In the genomic region with DNA sequence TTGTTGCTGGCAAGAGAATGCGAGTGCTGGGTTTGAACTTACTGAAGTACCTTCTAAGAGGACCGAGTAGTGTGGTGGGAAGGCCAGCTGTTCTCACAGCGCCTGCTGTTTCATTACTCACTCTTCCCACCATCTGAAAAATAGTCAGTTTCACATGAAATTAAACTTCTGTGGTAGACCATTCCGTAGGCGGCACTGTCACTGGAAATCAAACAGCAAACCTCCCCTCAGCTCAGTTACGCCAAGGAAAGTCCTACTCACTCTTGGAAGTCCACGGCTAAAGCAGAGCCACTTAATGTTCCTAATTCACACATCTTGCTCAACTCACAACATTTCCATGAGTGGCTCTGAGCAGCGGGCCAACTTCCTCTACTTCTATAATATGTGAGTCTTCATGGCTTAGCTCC, we compare ENCODE assay signal across 11 mouse cellular contexts. TPM values are rescaled to one million over a fixed set of nuclear protein-coding genes. Genes with fewer than 3 reads are reported as not detected.
DNase-seq lines count a peak whose midpoint lies in the region; ATAC-seq and TF ChIP-seq lines count a peak whose summit lies in the region.
"Had no signal": no experiment of that assay in that cellular context is flagged by ENCODE, and none has a peak within 500 bp of the region (broad histone marks: within the 10 kb centered on the region; RNA-seq: fewer than 3 reads in every experiment).

No protein-coding gene starts in this region.

- peaks cover 29% of the 10 kb centered on the region for H3K4me1 ChIP-seq in heart, embryonic 13.5 days
- peaks cover 31% of the 10 kb centered on the region for H3K4me1 ChIP-seq in heart, embryonic 10.5 days
- H3K4me1 ChIP-seq: forebrain, embryonic 15.5 days; stomach, embryonic 15.5 days had no signal

- H3K4me3 ChIP-seq in heart, embryonic 13.5 days: no peak overlapping the region
- H3K4me3 ChIP-seq in heart, embryonic 10.5 days: no peak overlapping the region
- no peak overlapping the region for H3K4me3 ChIP-seq in C2C12 (ENCODE audit: insufficient read depth, poor library complexity, severe bottlenecking)
- H3K4me3 ChIP-seq: forebrain, embryonic 15.5 days; hindbrain, embryonic 10.5 days; stomach, embryonic 15.5 days had no signal

- H3K9me3 ChIP-seq in heart, embryonic 13.5 days: no peaks in the 10 kb centered on the region
- no peaks in the 10 kb centered on the region for H3K9me3 ChIP-seq in heart, embryonic 10.5 days
- H3K9me3 ChIP-seq: forebrain, embryonic 15.5 days; hindbrain, embryonic 10.5 days; stomach, embryonic 15.5 days had no signal

- no peaks in the 10 kb centered on the region for H3K79me3 ChIP-seq in C2C12 (ENCODE audit: low read depth)

- H3K27me3 ChIP-seq in heart, embryonic 13.5 days (replicated peaks): no peaks in the 10 kb centered on the region
- no peaks in the 10 kb centered on the region for H3K27me3 ChIP-seq in heart, embryonic 10.5 days (ENCODE audit: insufficient read depth, poor library complexity, severe bottlenecking)
- no peaks in the 10 kb centered on the region for H3K27me3 ChIP-seq in C2C12 (ENCODE audit: control insufficient read depth, insufficient read depth, insufficient read length)
- H3K27me3 ChIP-seq: forebrain, embryonic 15.5 days; stomach, embryonic 15.5 days had no signal

- WGBS in heart, embryonic 13.5 days: 86% methylated on average over 8 of the region's 8 CpGs
- WGBS in heart, embryonic 10.5 days: 90% methylated on average over 8 of the region's 8 CpGs

- no peak overlapping the region for H3K4me2 ChIP-seq in heart, embryonic 13.5 days
- H3K4me2 ChIP-seq: forebrain, embryonic 15.5 days; stomach, embryonic 15.5 days had no signal

- no peak overlapping the region for H3K9ac ChIP-seq in heart, embryonic 13.5 days
- H3K9ac ChIP-seq: forebrain, embryonic 15.5 days; stomach, embryonic 15.5 days had no signal

- ATAC-seq in heart, embryonic 13.5 days (ENCODE audit: extremely low read depth, insufficient number of reproducible peaks, low FRiP score, low TSS enrichment): no peak
- ATAC-seq: forebrain, embryonic 15.5 days had no signal

- no peaks in the 10 kb centered on the region for H3K79me2 ChIP-seq in C2C12 (ENCODE audit: control insufficient read depth, insufficient read depth)

- DNase-seq in heart, embryonic 10.5 days (ENCODE audit: low spot score): no peak
- peak; percentile 36 to 54 for DNase-seq in frontal cortex, postnatal 36 days (ENCODE audit: low spot score in 2 of 2)
- DNase-seq in lung, postnatal 25 days (ENCODE audit: low spot score): peak; percentile 59
- no peak for DNase-seq in urinary bladder, postnatal 4 days (ENCODE audit: low spot score in 2 of 2)
- DNase-seq in gastrocnemius, postnatal 36 days: no peak
- no peak for DNase-seq in cerebellum, adult 9-11 months

- no peak overlapping the region for H3ac ChIP-seq in C2C12 (ENCODE audit: control insufficient read depth, insufficient read length, low read depth)

- peak overlapping the region; percentile 81; the same call in 1 of the 2 replicates for H3K27ac ChIP-seq in heart, embryonic 13.5 days (replicated peaks)
- no peak overlapping the region for H3K27ac ChIP-seq in heart, embryonic 10.5 days
- H3K27ac ChIP-seq: forebrain, embryonic 15.5 days; hindbrain, embryonic 10.5 days; stomach, embryonic 15.5 days had no signal

- intact Hi-C loops in gastrocnemius, postnatal 36 days (cut with DNase I): loop anchor here (5.0 to 10.0 kb wide), 2 partner anchors 269 to 302 kb away; a partner anchor contains a TSS

- no peak for TF ChIP-seq CTCF in C2C12 (IDR thresholded peaks at IDR 0.05; ENCODE audit: control insufficient read depth, insufficient read depth, insufficient read length)

- no peaks in the 10 kb centered on the region for H3K36me3 ChIP-seq in heart, embryonic 13.5 days
- no peaks in the 10 kb centered on the region for H3K36me3 ChIP-seq in heart, embryonic 10.5 days
- H3K36me3 ChIP-seq in C2C12 (ENCODE audit: control insufficient read depth, insufficient read depth): peaks cover 26% of the 10 kb centered on the region
- H3K36me3 ChIP-seq: forebrain, embryonic 15.5 days; hindbrain, embryonic 10.5 days; stomach, embryonic 15.5 days had no signal

TF ChIP-seq in C2C12, 6 proteins besides CTCF, POLR2A, EP300 and RAD21:
- peak; percentile 85 for TF ChIP-seq MYOD1 (IDR thresholded peaks at IDR 0.05; ENCODE audit: control insufficient read depth, insufficient read length, low read depth)
- TF ChIP-seq MYOG (IDR thresholded peaks at IDR 0.05; ENCODE audit: control insufficient read depth, extremely low read depth, insufficient read length): no peak

RNA-seq across cellular contexts. Expression of a gene that starts 37.6 kb away (rescaled TPM):
- polyA plus RNA-seq in heart, embryonic 13.5 days (2015; fragmentation: Nextera tagmentation; extraction: Ambion mirVana): 4.1 and 5.4 TPM in 2 replicates
- 7.0 and 7.3 TPM in 2 replicates for polyA plus RNA-seq in heart, embryonic 10.5 days (2016; fragmentation: Nextera tagmentation; extraction: Ambion mirVana)
- 13.1 TPM for polyA plus RNA-seq in C2C12 (2012; fragmentation: generic; extraction: Trizol)
- total RNA-seq in gastrocnemius, postnatal 36 days (2021): 1 to 10 TPM; 2.6 TPM

RNA-seq across cellular contexts. Expression of a gene that starts 37.7 kb away (rescaled TPM):
- 13.6 and 14.5 TPM in 2 replicates for polyA plus RNA-seq in heart, embryonic 13.5 days (2015; fragmentation: Nextera tagmentation; extraction: Ambion mirVana)
- 18.5 and 21.1 TPM in 2 replicates for polyA plus RNA-seq in heart, embryonic 10.5 days (2016; fragmentation: Nextera tagmentation; extraction: Ambion mirVana)
- 8.3 TPM for polyA plus RNA-seq in C2C12 (2012; fragmentation: generic; extraction: Trizol)
- 1 to 10 TPM; 5.1 to 8.0 TPM for total RNA-seq in gastrocnemius, postnatal 36 days (2021)

Comparison
In these comparisons a context has a peak if more than half of its experiments do, and no peak if none do; other contexts are left out.
1. DNase-seq: peak in frontal cortex, postnatal 36 days (2 of 2) and lung, postnatal 25 days (single experiment); none in heart, embryonic 10.5 days (single experiment), urinary bladder, postnatal 4 days (0 of 2), gastrocnemius, postnatal 36 days (0 of 2) and cerebellum, adult 9-11 months (single experiment).